Mouse (Mus musculus) heart, postnatal 25 days (tissue): ENCODE measurements around the gene Suz12. TPM values are rescaled to one million over a fixed set of nuclear protein-coding genes. Genes with fewer than 3 reads are reported as not detected.

Experiments used
- DNase-seq: peaks from one replicate; pipeline ENCODE4 v3.0.0; 2022; ENCODE audit warnings: low spot score
- intact Hi-C: fragments of 180-260 bp; cut with DNase I; formaldehyde crosslinking; loops from one replicate; pipeline ENCODE4 v1.15.1; 2025
- total RNA-seq, 2 experiments: library from RNA; stranded (reverse); gene quantifications; 2 replicates each; pipeline ENCODE4 v1.2.3; 2021

Suz12 gene
- total RNA-seq, 2 experiments from 2014 or later = 24.9 to 27.2 TPM

DNA sequence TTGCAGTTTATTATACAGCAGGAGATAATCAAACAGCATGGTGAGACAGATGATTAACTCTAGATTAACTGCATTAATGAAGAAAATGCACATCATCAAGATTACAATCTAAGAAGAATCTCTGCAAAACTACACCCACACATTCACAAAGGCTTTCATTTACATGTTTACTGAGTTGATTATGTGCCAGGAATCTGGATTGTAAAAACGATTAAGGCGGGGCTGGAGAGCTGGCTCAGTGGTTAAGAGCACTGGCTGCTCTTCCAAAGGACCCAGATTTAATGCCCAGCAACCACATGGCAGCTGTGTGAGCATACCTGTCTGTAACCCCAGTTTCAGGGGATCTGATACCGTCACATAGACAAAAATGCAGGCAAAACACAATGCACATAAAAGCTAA lies 76.9 kb downstream of the Suz12 start:
- no peak for DNase-seq
- intact Hi-C loops = no loop called here

GRCm38 (mm10) chr11:80071039-80071438 lies 78.1 kb downstream of the Suz12 start:
- DNase-seq = no peak
- intact Hi-C loops = no loop called here

DNA sequence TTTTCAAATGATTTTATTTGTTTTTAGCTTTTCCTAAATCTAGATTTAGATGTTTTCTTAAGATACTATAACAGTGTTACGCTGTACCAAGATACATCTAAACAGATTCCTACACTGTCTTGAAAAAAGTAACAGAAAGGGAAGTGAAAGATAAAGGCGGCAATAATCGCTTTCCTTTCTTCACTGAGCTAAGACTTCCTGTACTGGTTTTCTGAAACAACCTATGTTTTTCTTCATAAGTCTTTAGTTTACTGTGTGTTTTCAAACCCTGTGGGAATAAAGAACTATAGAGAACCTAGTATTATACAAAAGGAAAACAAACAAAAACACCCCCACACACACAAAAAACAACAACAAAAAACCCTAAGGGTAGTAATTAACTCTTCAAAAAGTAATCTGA lies 79.5 kb downstream of the Suz12 start:
- intact Hi-C loops = no loop called here
- no peak for DNase-seq

DNA sequence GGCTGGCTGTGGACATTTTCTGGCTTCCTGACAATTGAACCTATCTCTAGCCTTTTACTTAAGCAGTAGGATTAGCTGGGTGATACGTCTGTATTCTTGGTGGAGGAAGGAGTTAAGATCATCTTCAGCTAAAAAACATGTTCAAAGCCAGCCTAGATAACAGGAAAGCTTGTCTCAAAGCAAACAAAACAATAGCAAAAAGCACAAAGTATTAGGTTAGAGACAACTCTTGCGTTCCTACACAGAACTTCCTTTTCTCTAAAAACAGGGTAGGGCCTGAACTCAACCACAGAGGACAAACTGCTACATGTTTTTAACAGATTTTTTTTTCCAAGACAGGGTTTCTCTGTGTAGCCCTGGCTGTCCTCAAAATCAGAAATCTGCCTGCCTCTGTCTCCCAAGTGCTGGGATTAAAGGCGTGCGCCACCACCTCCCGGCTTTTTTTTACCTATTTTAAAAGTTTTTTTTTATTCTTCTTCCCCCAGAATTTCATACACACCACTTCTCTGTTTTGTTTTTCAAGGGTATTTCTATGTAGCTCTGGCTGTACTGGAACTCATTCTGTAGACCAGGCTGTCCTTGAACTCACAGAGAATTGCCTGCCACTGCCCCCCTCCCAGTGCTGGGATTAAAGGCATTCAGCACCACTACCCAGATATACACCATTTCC lies 82.8 kb downstream of the Suz12 start:
- no peak for DNase-seq
- intact Hi-C loops = no loop called here

DNA sequence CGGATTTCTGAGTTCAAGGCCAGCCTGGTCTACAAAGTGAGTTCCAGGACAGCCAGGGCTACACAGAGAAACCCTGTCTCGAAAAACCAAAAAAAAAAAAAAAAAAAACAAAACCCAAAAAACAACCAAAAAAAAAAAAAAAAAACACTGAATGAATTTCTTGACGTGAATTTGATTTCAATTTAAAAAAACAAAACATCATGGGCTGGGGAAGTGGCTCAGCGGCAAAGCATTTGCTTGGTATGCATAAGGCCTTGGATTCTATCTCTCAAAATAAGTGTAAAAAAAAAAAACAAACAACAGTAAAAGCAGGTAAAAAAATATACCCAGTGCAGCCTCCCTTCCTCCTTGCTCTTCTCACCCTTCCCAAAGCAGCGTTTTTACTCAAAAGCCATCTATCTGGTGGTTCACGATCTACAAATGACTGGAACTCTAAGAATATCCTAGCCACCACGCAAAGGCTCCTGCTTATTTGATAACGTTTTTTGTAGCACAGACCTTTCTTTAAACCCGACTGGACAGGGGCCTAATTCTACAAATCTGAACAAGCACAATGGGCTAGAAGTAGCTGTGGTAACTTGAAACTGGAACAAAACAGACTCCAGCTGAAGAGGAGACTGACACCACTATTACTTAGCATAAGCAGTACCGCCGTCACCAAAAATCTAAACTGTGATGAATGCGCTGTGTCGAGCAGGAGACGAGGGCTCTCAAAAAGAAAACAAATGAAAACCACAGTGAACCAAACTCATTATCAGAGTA lies 85.1 kb downstream of the Suz12 start:
- intact Hi-C loops = no loop called here

DNA sequence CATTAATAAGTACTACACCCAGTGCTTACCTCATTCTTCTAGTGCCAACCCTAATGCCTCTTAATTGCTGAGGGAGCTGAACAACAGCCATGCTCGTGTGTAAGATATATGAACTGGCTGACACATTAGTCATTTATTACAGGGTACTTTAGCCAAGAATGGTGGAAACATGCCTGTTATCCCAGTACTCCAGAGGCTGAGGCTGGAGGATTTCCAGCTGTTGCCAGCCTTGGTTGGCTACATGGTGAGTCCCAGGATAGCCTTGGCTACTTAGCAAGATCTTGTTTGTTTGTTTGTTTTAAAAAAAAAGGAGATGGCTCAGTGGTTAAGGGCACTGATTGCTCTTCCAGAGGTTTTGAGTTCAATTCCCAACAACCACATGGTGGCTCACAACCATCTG lies 85.9 kb downstream of the Suz12 start:
- DNase-seq = no peak
- intact Hi-C loops = no loop called here

More for the DNA sequence above, 85.1 kb downstream of the Suz12 start:
- DNase-seq = no peak

GRCm38 (mm10) chr11:80079751-80080150 lies 86.8 kb downstream of the Suz12 start:
- intact Hi-C loops = loop anchor here (10.0 kb wide), 1 partner anchor 125 kb away; the partner anchor contains the start of gene Rhot1
- DNase-seq = no peak

DNA sequence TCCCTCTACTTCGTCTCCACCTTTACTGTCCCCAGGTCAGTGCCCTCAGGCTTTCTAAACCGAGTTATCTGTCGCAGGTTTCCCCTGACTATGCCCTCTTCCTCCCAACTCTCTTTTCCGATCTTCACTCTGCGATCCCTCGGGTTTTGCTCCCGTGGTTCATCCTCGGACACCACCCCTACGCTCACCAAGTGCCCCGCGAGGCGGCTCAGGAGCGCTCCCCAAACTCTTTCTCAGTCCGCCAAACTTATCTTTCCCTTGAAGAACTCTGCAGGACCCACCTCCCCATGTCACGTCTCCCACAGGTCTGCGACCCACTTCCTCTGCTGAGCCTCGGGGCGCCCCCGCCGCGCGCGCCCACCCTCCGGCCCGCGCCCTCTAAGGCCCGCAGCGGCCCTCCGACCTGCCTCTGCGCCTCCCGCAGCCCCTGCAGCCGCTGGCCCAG lies 87.5 kb downstream of the Suz12 start:
- DNase-seq = peak; percentile 15
- intact Hi-C loops = loop anchor here (10.0 kb wide), 1 partner anchor 124 kb away; the partner anchor contains the start of gene Rhot1

- intact Hi-C loops = loop anchor here (10.0 kb wide), 1 partner anchor 124 kb away; the partner anchor contains the start of gene Rhot1
- peak; percentile 90 for DNase-seq
Measured at GRCm38 (mm10) chr11:80080826-80081728, 88.2 kb downstream of the Suz12 start, which contains the start of gene Crlf3. Gene Crlf3 (minus strand): TSS chr11:80080991.

DNA sequence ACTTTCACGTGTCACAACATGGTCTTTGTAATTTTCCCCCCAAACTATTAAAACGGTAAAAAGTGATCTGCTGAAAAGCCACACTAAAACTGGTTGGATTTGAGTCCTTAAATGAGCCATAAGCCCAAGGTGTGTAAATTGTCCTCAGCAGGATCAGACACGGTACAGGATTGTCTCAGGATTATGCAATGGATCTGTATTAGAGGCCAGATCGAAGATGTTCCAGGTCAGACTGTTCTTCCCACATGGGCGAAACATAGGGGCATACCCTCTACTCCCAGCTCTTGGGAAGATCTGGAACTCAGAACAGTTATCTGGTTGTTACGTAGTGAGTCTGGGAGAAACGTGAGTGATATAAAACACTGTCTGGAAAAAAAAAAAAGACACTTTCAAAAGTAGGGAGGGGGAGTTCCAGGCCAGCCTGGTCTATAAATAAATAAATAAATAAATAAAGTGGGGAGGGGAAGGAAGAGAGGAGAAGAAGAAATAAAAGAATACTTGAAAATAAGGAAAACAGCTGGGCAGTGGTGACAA lies 88.9 kb downstream of the Suz12 start:
- DNase-seq = no peak
- intact Hi-C loops = loop anchor here (10.0 kb wide), 1 partner anchor 123 kb away; the partner anchor contains the start of gene Rhot1

Other genes starting within 250 kb of the Suz12 start
- gene Utp6, start 30.7 kb upstream of the Suz12 start, total RNA-seq = 10 to 100 TPM; 20.9 to 23.2 TPM
- gene Crlf3, start 87.9 kb downstream of the Suz12 start, total RNA-seq = 10 to 100 TPM; 13.5 to 14.3 TPM
- under 1 TPM; 0.86 to 0.89 TPM for gene Atad5, start 96.3 kb downstream of the Suz12 start, total RNA-seq
- 10 to 100 TPM; 25.8 to 29.7 TPM for gene Tefm, start 149.1 kb downstream of the Suz12 start, total RNA-seq
- 10 to 100 TPM; 10.3 to 15.1 TPM for gene Adap2, start 161.0 kb downstream of the Suz12 start, total RNA-seq
- gene Rnf135, start 190.7 kb downstream of the Suz12 start, total RNA-seq = 1 to 10 TPM; 5.8 to 6.0 TPM
- 10 to 100 TPM; 62.4 to 68.1 TPM for gene Rhot1, start 215.9 kb downstream of the Suz12 start, total RNA-seq